Mouse (Mus musculus) forebrain, embryonic 16.5 days (tissue): ENCODE data around the gene Ap3d1. TPM values are rescaled to one million over a fixed set of nuclear protein-coding genes. Genes with fewer than 3 reads are reported as not detected.

Source experiments
- ATAC-seq: fragments of 200-750 bp; cut with Nextera tagmentation; 2 replicates; pipeline ENCODE4 v1.8.0; 2017; ENCODE audit warnings: mild to moderate bottlenecking, moderate library complexity
- H3K27ac ChIP-seq: fragments of 300-500 bp; sonication (generic); 2 replicates; pipeline ENCODE4 v1.5.1; 2014; ENCODE audit warnings: low read length, control low read depth
- H3K27me3 ChIP-seq: fragments of 300-500 bp; sonication (generic); replicated peaks from 2 replicates; pipeline ENCODE4 v1.6.1; 2014; ENCODE audit warnings: low read length; ENCODE audit not compliant: control insufficient read depth, insufficient read depth
- H3K36me3 ChIP-seq: fragments of 300-500 bp; sonication (generic); 2 replicates; pipeline ENCODE4 v1.6.1; 2014; ENCODE audit not compliant: control insufficient read depth, insufficient read depth
- H3K4me1 ChIP-seq: fragments of 300-500 bp; sonication (generic); replicated peaks from 2 replicates; pipeline ENCODE4 v1.6.1; 2014; ENCODE audit warnings: low read length; ENCODE audit not compliant: control insufficient read depth, insufficient read depth
- H3K4me2 ChIP-seq: fragments of 300-500 bp; sonication (generic); 2 replicates; pipeline ENCODE4 v1.6.1; 2014; ENCODE audit warnings: mild to moderate bottlenecking, low read length, control low read depth
- H3K4me3 ChIP-seq: fragments of 300-500 bp; sonication (generic); replicated peaks from 2 replicates; pipeline ENCODE4 v1.5.1; 2014; ENCODE audit warnings: mild to moderate bottlenecking, low read length, control low read depth
- H3K9ac ChIP-seq: fragments of 300-500 bp; sonication (generic); replicated peaks from 2 replicates; pipeline ENCODE4 v1.6.1; 2014; ENCODE audit warnings: low read depth, low read length, control low read depth
- H3K9me3 ChIP-seq: fragments of 300-500 bp; sonication (generic); 2 replicates; pipeline ENCODE4 v1.6.1; 2016; ENCODE audit warnings: low read length; ENCODE audit not compliant: control insufficient read depth
- WGBS: fragments of 180-500 bp; shearing (Covaris S2); extraction: QIAGEN DNeasy Blood & Tissue Kit; methylation state at CpG from one replicate; pipeline ENCODE4 v1.1.7; 2014; 5-methylcytosine and 5-hydroxymethylcytosine counted together
- polyA plus RNA-seq: library from polyadenylated mRNA; unstranded; fragments of >200 nt; fragmentation: Nextera tagmentation; extraction: Ambion mirVana; gene quantifications from 2 replicates; pipeline ENCODE4 v1.2.1, GENCODE M21; 2015

Ap3d1 gene
- polyA plus RNA-seq, 1 experiment from 2014 or later = 102 TPM

DNA sequence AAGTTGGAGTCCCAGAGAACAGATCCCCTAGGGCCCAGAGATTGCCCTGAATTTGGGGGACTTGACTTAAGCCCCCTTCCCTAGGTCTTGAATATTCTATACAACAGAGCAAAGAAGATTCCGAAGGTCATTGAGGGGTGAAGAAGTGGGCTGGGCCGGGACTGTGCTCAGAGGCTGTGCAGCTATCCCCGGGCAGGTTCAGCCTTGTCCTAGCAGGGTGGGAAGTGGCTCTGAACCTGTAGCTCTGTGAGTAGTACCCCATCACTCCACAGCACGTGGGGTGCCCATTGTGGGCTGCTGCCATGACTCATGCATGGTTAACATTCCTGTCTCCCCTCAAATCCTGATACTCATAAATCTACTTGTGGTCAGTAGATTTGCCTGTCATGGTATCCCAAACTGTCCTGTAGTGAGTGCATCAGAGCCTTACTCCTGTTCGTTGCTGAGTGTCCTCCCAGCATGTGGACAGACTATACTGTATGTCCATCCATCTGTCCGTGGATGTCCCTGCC, 34.4 kb upstream of the Ap3d1 start:
- Histone ChIP-seq H3K27ac (no peak overlapping the region), H3K27me3 (no peaks in the 10 kb centered on the region), H3K4me2 (no peak overlapping the region), H3K36me3 (peaks cover 42% of the 10 kb centered on the region), H3K9ac (no peak overlapping the region), H3K4me1 (peaks cover 7% of the 10 kb centered on the region), H3K9me3 (no peaks in the 10 kb centered on the region), H3K4me3 (no peak overlapping the region)
- no peak for ATAC-seq
- WGBS = 83% methylated on average over 6 of the region's 6 CpGs

GRCm38 (mm10) chr10:80775731-80776130, 33.7 kb upstream of the Ap3d1 start:
- H3K9me3 ChIP-seq = no peaks in the 10 kb centered on the region
- ATAC-seq = no peak
- WGBS = 93% methylated on average over 4 of the region's 4 CpGs
- H3K4me3 ChIP-seq = no peak overlapping the region
- H3K27ac ChIP-seq = no peak overlapping the region
- H3K9ac ChIP-seq = no peak overlapping the region
- peaks cover 40% of the 10 kb centered on the region for H3K36me3 ChIP-seq
- H3K4me1 ChIP-seq = peaks cover 7% of the 10 kb centered on the region
- no peak overlapping the region for H3K4me2 ChIP-seq
- H3K27me3 ChIP-seq = no peaks in the 10 kb centered on the region

DNA sequence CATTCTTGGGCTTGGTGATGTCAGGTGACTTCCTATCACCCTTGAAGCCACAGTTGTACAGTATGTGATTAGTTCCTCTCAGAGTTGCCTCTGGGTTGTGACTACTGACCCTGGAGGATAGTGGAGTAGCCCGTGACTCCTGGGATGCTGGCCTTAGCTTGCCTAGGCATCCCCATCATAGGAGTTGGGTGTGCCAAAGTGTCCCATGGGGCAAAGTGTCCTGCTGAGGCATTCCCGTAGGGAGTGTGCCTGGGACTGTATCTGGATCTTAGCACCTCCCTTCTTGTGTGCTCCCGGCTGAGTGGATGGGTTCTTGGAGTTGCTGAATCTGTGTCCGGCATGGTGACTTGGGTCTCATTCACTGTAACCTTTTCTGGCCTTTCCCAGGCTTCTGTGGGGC, 32.9 kb upstream of the Ap3d1 start:
- Histone ChIP-seq H3K27me3 (no peaks in the 10 kb centered on the region), H3K4me3 (no peak overlapping the region), H3K9me3 (no peaks in the 10 kb centered on the region), H3K4me2 (no peak overlapping the region), H3K9ac (no peak overlapping the region), H3K27ac (no peak overlapping the region), H3K4me1 (peaks cover 7% of the 10 kb centered on the region), H3K36me3 (peaks cover 45% of the 10 kb centered on the region)
- 0 out of 2 replicates have a peak, but pooled peaks have one; percentile 16 for ATAC-seq
- 90% methylated on average over 4 of the region's 4 CpGs for WGBS

- Histone ChIP-seq H3K4me3 (no peak overlapping the region), H3K36me3 (peaks cover 45% of the 10 kb centered on the region), H3K9ac (peak overlapping the region; percentile 14; the same call in 1 of the 2 replicates), H3K4me2 (no peak overlapping the region), H3K27ac (peak overlapping the region; percentile 77), H3K4me1 (peaks cover 7% of the 10 kb centered on the region), H3K27me3 (no peaks in the 10 kb centered on the region), H3K9me3 (no peaks in the 10 kb centered on the region)
- 47% methylated on average over 2 of the region's 2 CpGs for WGBS
- peak; percentile 89 for ATAC-seq
Measured at GRCm38 (mm10) chr10:80774549-80774948, 32.5 kb upstream of the Ap3d1 start.

- no peak overlapping the region for H3K4me3 ChIP-seq
- peak overlapping the region; percentile 77 for H3K27ac ChIP-seq
- peaks cover 7% of the 10 kb centered on the region for H3K4me1 ChIP-seq
- H3K36me3 ChIP-seq = peaks cover 47% of the 10 kb centered on the region
- no peak overlapping the region for H3K9ac ChIP-seq
- no peak overlapping the region for H3K4me2 ChIP-seq
- no peaks in the 10 kb centered on the region for H3K9me3 ChIP-seq
- 90% methylated on average over 5 of the region's 5 CpGs for WGBS
- no peaks in the 10 kb centered on the region for H3K27me3 ChIP-seq
- no peak for ATAC-seq
Measured at GRCm38 (mm10) chr10:80773816-80774215, 31.8 kb upstream of the Ap3d1 start.

DNA sequence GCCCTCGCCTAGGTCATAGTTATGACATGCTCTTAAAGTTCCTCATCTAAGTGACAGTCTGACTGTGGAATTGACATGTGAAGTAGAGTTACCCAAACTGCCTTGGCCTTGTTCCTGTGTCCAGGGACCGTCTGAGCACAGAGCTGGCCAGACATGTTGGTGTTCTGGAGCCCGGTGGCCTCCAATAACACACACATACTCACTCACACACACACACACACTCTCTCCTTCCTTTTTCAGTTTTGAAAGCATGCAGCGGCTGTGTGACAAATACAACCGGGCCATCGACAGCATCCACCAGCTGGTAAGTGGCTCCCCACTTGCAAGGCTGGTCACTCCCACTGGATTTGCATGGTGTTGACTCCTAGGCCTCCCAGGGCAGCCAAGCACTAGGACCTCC, 26.3 kb upstream of the Ap3d1 start:
- Histone ChIP-seq H3K27me3 (no peaks in the 10 kb centered on the region), H3K36me3 (peaks cover 50% of the 10 kb centered on the region), H3K27ac (no peak overlapping the region), H3K9ac (no peak overlapping the region), H3K4me1 (no peaks in the 10 kb centered on the region), H3K9me3 (no peaks in the 10 kb centered on the region), H3K4me3 (no peak overlapping the region), H3K4me2 (no peak overlapping the region)
- ATAC-seq = no peak
- 93% methylated on average over 6 of the region's 6 CpGs for WGBS

DNA sequence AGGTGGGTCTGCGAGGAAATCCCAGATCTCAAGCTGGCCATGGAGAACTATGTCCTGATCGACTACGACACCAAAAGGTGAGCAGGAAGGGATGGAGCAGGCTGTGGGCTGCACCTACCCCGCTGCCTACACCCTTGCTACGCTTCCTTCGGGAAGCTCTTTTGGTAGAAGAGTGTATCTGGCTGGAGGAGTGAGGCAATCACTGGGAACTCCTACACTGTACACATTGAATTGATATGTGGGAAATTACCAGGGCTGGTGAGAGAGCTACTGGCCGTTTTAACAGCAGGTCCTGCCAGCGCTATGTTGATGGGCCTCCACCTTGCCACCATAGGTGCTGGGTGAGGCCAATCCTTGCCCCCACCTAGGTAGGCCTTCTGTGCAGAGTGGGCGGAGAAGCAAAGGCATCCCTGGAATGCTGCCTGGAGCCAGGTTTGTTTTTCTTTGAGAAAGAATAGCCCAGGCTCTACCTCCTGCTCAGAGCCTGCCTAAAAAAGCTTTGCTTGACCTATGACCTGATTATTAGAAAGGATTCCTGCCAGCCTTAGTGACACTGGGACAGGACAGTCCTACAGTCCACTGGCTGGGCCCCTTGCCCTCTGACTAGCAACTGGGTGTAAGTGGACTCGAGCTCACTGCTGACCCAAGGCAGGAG, 24.2 kb upstream of the Ap3d1 start:
- Histone ChIP-seq H3K27ac (no peak overlapping the region), H3K4me1 (no peaks in the 10 kb centered on the region), H3K9ac (no peak overlapping the region), H3K36me3 (peaks cover 33% of the 10 kb centered on the region), H3K9me3 (no peaks in the 10 kb centered on the region), H3K4me3 (no peak overlapping the region), H3K27me3 (no peaks in the 10 kb centered on the region), H3K4me2 (no peak overlapping the region)
- no peak for ATAC-seq
- WGBS = 85% methylated on average over 10 of the region's 10 CpGs

DNA sequence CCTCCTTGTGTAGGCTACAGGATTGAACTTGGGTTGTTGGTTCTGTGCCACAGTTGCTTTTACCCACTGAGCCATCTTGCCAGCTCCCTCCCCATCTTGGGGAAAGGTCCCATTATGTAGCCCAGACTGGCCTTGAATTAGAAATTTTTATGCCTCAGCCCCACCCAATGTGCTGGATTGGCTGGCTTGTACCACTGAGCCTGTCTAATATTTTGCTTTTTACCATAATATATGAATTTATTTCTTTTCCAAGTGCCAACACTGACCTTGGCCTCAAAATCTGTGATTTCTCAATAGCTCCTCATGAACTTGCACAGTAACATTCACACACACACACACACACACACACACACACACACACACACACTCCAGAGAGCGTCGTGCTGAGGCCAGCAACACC, 23.7 kb upstream of the Ap3d1 start:
- H3K36me3 ChIP-seq = peaks cover 29% of the 10 kb centered on the region

GRCm38 (mm10) chr10:80763502-80763901, 21.4 kb upstream of the Ap3d1 start:
- ATAC-seq = no peak
- Histone ChIP-seq H3K27me3 (no peaks in the 10 kb centered on the region), H3K9me3 (no peaks in the 10 kb centered on the region), H3K4me1 (peaks cover 10% of the 10 kb centered on the region), H3K4me2 (no peak overlapping the region), H3K9ac (no peak overlapping the region), H3K36me3 (peaks cover 21% of the 10 kb centered on the region), H3K4me3 (no peak overlapping the region), H3K27ac (no peak overlapping the region)
- 93% methylated on average over 2 of the region's 2 CpGs for whole genome bisulfite sequencing

More for the DNA sequence above, 23.7 kb upstream of the Ap3d1 start:
- 97% methylated on average over 2 of the region's 2 CpGs for WGBS
- Histone ChIP-seq H3K27me3 (no peaks in the 10 kb centered on the region), H3K4me1 (peaks cover 3% of the 10 kb centered on the region; the same call in 1 of the 2 replicates), H3K27ac (no peak overlapping the region), H3K9me3 (no peaks in the 10 kb centered on the region), H3K9ac (no peak overlapping the region), H3K4me2 (no peak overlapping the region), H3K4me3 (no peak overlapping the region)
- no peak for ATAC-seq
